8 mouse cellular contexts compared by ENCODE assay signal in genomic region chr2:73528516-73529355, GRCm38 (mm10). TPM values are rescaled to one million over a fixed set of nuclear protein-coding genes. Genes with fewer than 3 reads are reported as not detected.
DNase-seq lines count a peak whose midpoint lies in the region; ATAC-seq and TF ChIP-seq lines count a peak whose summit lies in the region.

No protein-coding gene starts in this region.

- TF ChIP-seq CTCF in layer of hippocampus, adult 2 months (conservative IDR thresholded peaks at IDR 0.05) = no peak

- H3K36me3 ChIP-seq in forebrain, embryonic 12.5 days (replicated peaks) = no peaks in the 10 kb centered on the region
- no peaks in the 10 kb centered on the region for H3K36me3 ChIP-seq in intestine, embryonic 14.5 days (ENCODE audit: control insufficient read depth, insufficient read depth, low read length)

- peak overlapping the region; percentile 89 for H3K27ac ChIP-seq in layer of hippocampus, adult 2 months
- peak overlapping the region; percentile 59 for H3K27ac ChIP-seq in forebrain, embryonic 12.5 days
- peak overlapping the region; percentile 80 for H3K27ac ChIP-seq in intestine, embryonic 14.5 days (ENCODE audit: low read depth)

- H3K9me3 ChIP-seq in forebrain, embryonic 12.5 days = no peaks in the 10 kb centered on the region
- H3K9me3 ChIP-seq in intestine, embryonic 14.5 days (ENCODE audit: control insufficient read depth, low read length) = no peaks in the 10 kb centered on the region

- H3K4me3 ChIP-seq in layer of hippocampus, adult 2 months = peak overlapping the region; percentile 82
- H3K4me3 ChIP-seq in forebrain, embryonic 12.5 days (replicated peaks) = peak overlapping the region; percentile 80
- H3K4me3 ChIP-seq in intestine, embryonic 14.5 days (ENCODE audit: low read depth, low read length) = peak overlapping the region; percentile 91

- 2% methylated on average over 58 of the region's 59 CpGs for WGBS in forebrain, embryonic 12.5 days
- 1% methylated on average over 52 of the region's 59 CpGs for WGBS in intestine, embryonic 14.5 days

- peaks cover 22% of the 10 kb centered on the region for H3K4me1 ChIP-seq in forebrain, embryonic 12.5 days
- peaks cover 25% of the 10 kb centered on the region for H3K4me1 ChIP-seq in intestine, embryonic 14.5 days (replicated peaks; ENCODE audit: control insufficient read depth, insufficient read depth, low read length)

- peak overlapping the region; percentile 90 for H3K9ac ChIP-seq in forebrain, embryonic 12.5 days
- peak overlapping the region; percentile 94 for H3K9ac ChIP-seq in intestine, embryonic 14.5 days (ENCODE audit: low read length)

- peak; percentile 78 for ATAC-seq in forebrain, embryonic 12.5 days (ENCODE audit: low FRiP score)
- peak; percentile 77 for ATAC-seq in intestine, embryonic 14.5 days (replicated peaks; ENCODE audit: low FRiP score, low TSS enrichment, low read depth)

- no peak for DNase-seq in layer of hippocampus, adult 2 months (ENCODE audit: low spot score in 2 of 2)
- no peak for DNase-seq in layer of hippocampus, adult 18-20 months (ENCODE audit: low spot score in 2 of 2)
- peak; percentile 65 for DNase-seq in R1 (ENCODE audit: low read depth, low spot score)
- peak; percentile 85 for DNase-seq in intestine, embryonic 14.5 days (ENCODE audit: low spot score)
- peak; percentile 44 for DNase-seq in lung, postnatal 14 days
- DNase-seq in yolk sac, embryonic 10.5 days (ENCODE audit: low spot score) = peak; percentile 73
- DNase-seq in adrenal gland, adult 8-10 months = no peak

- peak overlapping the region; percentile 88 for H3K4me2 ChIP-seq in forebrain, embryonic 12.5 days
- H3K4me2 ChIP-seq in intestine, embryonic 14.5 days (ENCODE audit: low read length) = peak overlapping the region; percentile 80

- H3K27me3 ChIP-seq in forebrain, embryonic 12.5 days = no peaks in the 10 kb centered on the region
- no peaks in the 10 kb centered on the region for H3K27me3 ChIP-seq in intestine, embryonic 14.5 days (replicated peaks; ENCODE audit: control insufficient read depth, insufficient read depth, low read length)

RNA-seq across cellular contexts. Expression of gene Wipf1, which starts 0.8 kb away (rescaled TPM):
- total RNA-seq in layer of hippocampus, adult 2 months (2021) = 1 to 10 TPM; 8.1 to 10.0 TPM
- 10 to 100 TPM in 1 of 2 experiments, 1 to 10 TPM in 1; 9.6 to 11.7 TPM for total RNA-seq in layer of hippocampus, adult 18-20 months (2021)
- 4.3 and 5.5 TPM in 2 replicates for polyA plus RNA-seq in forebrain, embryonic 12.5 days (2016; fragmentation: Nextera tagmentation; extraction: Ambion mirVana)
- polyA plus RNA-seq in intestine, embryonic 14.5 days (2014; fragmentation: Nextera tagmentation; extraction: Ambion mirVana) = 13.6 and 14.4 TPM in 2 replicates
- 10 to 100 TPM; 14.3 to 30.5 (median 19.8) TPM for total RNA-seq in adrenal gland, adult 8-10 months (2022)

RNA-seq across cellular contexts. Expression of gene Chrna1, which starts 51.4 kb away (rescaled TPM):
- under 1 TPM; 0.42 to 0.54 TPM for total RNA-seq in layer of hippocampus, adult 2 months (2021)
- total RNA-seq in layer of hippocampus, adult 18-20 months (2021) = under 1 TPM; 0.20 to 0.22 TPM
- 0.10 and 0.15 TPM in 2 replicates for polyA plus RNA-seq in forebrain, embryonic 12.5 days (2016; fragmentation: Nextera tagmentation; extraction: Ambion mirVana)
- 0.08 and 0.20 TPM in 2 replicates for polyA plus RNA-seq in intestine, embryonic 14.5 days (2014; fragmentation: Nextera tagmentation; extraction: Ambion mirVana)
- total RNA-seq in adrenal gland, adult 8-10 months (2022) = under 1 TPM in 3 of 4 experiments, not detected in 1; 0.05 to 0.09 (median 0.06) TPM

Comparison
In these comparisons a context has a peak if more than half of its experiments do, and no peak if none do; other contexts are left out.
1. DNase-seq: peak in R1 (single experiment), intestine, embryonic 14.5 days (single experiment), lung, postnatal 14 days (single experiment) and yolk sac, embryonic 10.5 days (single experiment); none in layer of hippocampus, adult 2 months (0 of 2), layer of hippocampus, adult 18-20 months (0 of 2) and adrenal gland, adult 8-10 months (single experiment).
2. Peak in every context shown above with its lines, with median percentiles within 50 percentile points of each other: H3K27ac ChIP-seq and H3K4me3 ChIP-seq.